Mouse (Mus musculus): ENCODE measurements at regions not wholly inside any gene's neighbourhood (a gene's known extent, or its start where the extent isn't known, plus 50 kb on each side); places are given as distances from the start of the nearest gene placed in this dataset.

GRCm38 (mm10) chr11:7296252-7296651 lies 82.5 kb upstream of the Igfbp3 start:
- TF ChIP-seq TCF12 (IDR thresholded peaks at IDR 0.05; ENCODE audit: insufficient read depth, poor library complexity, severe bottlenecking) (no peak), POLR2AphosphoS2 (IDR thresholded peaks at IDR 0.05; ENCODE audit: insufficient read length, low read depth) (no peak), MAX (IDR thresholded peaks at IDR 0.05; ENCODE audit: low read depth) (no peak), USF1 (IDR thresholded peaks at IDR 0.05; ENCODE audit: low read depth) (no peak), POLR2A (IDR thresholded peaks at IDR 0.05; ENCODE audit: insufficient read length, low read depth) (no peak), MYOD1 (IDR thresholded peaks at IDR 0.05; ENCODE audit: control insufficient read depth in 1 of 3, insufficient read length in 2 of 3, low read depth in 2 of 3) (no peak), CEBPB (IDR thresholded peaks at IDR 0.05; ENCODE audit: insufficient read depth, poor library complexity, severe bottlenecking) (no peak), MYOG (IDR thresholded peaks at IDR 0.05; ENCODE audit: control insufficient read depth in 1 of 3, insufficient read depth in 1 of 3, insufficient read length in 2 of 3, low read depth in 2 of 3) (no peak), TCF3 (IDR thresholded peaks at IDR 0.05; ENCODE audit: insufficient read length, low read depth) (no peak), E2F4 (IDR thresholded peaks at IDR 0.05; ENCODE audit: insufficient read depth) (no peak), REST (IDR thresholded peaks at IDR 0.05; ENCODE audit: insufficient read depth, insufficient read length) (no peak)
